8 mouse cellular contexts compared by ENCODE assay signal in the genomic region with DNA sequence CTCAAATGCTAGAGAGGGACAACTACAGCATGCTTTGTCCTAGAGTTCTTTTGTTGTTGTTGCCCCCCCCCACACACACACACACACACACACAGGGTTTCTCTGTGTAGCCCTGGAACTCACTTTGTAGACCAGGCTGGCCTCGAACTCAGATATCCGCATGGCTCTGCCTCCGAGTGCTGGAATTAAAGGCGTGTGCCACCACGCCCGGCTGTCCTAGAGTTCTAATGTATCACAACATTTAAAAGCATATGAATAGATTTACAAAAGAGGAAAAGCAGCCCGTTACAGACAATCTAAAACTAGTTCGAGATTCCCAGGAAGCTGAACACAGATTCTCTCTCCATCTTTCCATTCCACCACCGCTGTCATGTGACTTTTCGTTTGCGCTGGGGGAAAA. TPM values are rescaled to one million over a fixed set of nuclear protein-coding genes. Genes with fewer than 3 reads are reported as not detected.
A peak's percentile ranks its signal among the peaks of the same experiment; 100 is the strongest.
DNase-seq lines count a peak whose midpoint lies in the region; ATAC-seq and TF ChIP-seq lines count a peak whose summit lies in the region.

No protein-coding gene starts in this region.

- intact Hi-C loops in heart, postnatal 36 days (cut with DNase I): no loop called here

- no peak for TF ChIP-seq CTCF in brain, embryonic 14.5 days (IDR thresholded peaks at IDR 0.05; ENCODE audit: borderline replicate concordance, extremely low read depth, insufficient read depth, insufficient read length)

- H3K9ac ChIP-seq in heart, embryonic 15.5 days: no peak overlapping the region
- peak overlapping the region; percentile 26; the same call in 1 of the 2 replicates for H3K9ac ChIP-seq in hindbrain, embryonic 13.5 days
- H3K9ac ChIP-seq in midbrain, embryonic 14.5 days (replicated peaks; ENCODE audit: low read length): peak overlapping the region; percentile 36

- peaks cover 7% of the 10 kb centered on the region for H3K4me1 ChIP-seq in heart, embryonic 15.5 days (replicated peaks)
- no peaks in the 10 kb centered on the region; the same call in 1 of the 2 replicates for H3K4me1 ChIP-seq in hindbrain, embryonic 13.5 days (replicated peaks)
- H3K4me1 ChIP-seq in midbrain, embryonic 14.5 days (ENCODE audit: control insufficient read depth, insufficient read depth, low read length): 0 out of 2 replicates have a peak, but pooled peaks cover 3% of the 10 kb centered on the region

- H3K9me3 ChIP-seq in heart, embryonic 15.5 days (replicated peaks): no peaks in the 10 kb centered on the region
- no peaks in the 10 kb centered on the region for H3K9me3 ChIP-seq in hindbrain, embryonic 13.5 days
- no peaks in the 10 kb centered on the region for H3K9me3 ChIP-seq in midbrain, embryonic 14.5 days (ENCODE audit: control insufficient read depth, low read length)

- H3K27ac ChIP-seq in heart, embryonic 15.5 days: no peak overlapping the region
- H3K27ac ChIP-seq in hindbrain, embryonic 13.5 days: no peak overlapping the region
- H3K27ac ChIP-seq in midbrain, embryonic 14.5 days (replicated peaks; ENCODE audit: low read depth, low read length): no peak overlapping the region

- peak overlapping the region; percentile 56 for H3K4me2 ChIP-seq in heart, embryonic 15.5 days
- peak overlapping the region; percentile 45 for H3K4me2 ChIP-seq in hindbrain, embryonic 13.5 days
- peak overlapping the region; percentile 48 for H3K4me2 ChIP-seq in midbrain, embryonic 14.5 days (ENCODE audit: low read length)

- no peaks in the 10 kb centered on the region for H3K36me3 ChIP-seq in heart, embryonic 15.5 days
- no peaks in the 10 kb centered on the region for H3K36me3 ChIP-seq in hindbrain, embryonic 13.5 days
- H3K36me3 ChIP-seq in midbrain, embryonic 14.5 days (ENCODE audit: control insufficient read depth, insufficient read depth, low read length): no peaks in the 10 kb centered on the region

- DNase-seq in heart, postnatal 36 days: no peak
- peak; percentile 1 for DNase-seq in brain, embryonic 14.5 days (ENCODE audit: low read depth)
- DNase-seq in midbrain, embryonic 14.5 days: peak; percentile 21
- DNase-seq in gastrocnemius, postnatal 4 days (ENCODE audit: low spot score in 2 of 2): no peak
- DNase-seq in gastrocnemius, postnatal 10 days: no peak
- DNase-seq in kidney, postnatal 36 days: no peak

- peaks cover 5% of the 10 kb centered on the region for H3K27me3 ChIP-seq in heart, embryonic 15.5 days
- H3K27me3 ChIP-seq in hindbrain, embryonic 13.5 days: no peaks in the 10 kb centered on the region
- no peaks in the 10 kb centered on the region for H3K27me3 ChIP-seq in midbrain, embryonic 14.5 days (ENCODE audit: control insufficient read depth, insufficient read depth, low read length)

- no peak for TF ChIP-seq POLR2A in brain, embryonic 14.5 days (IDR thresholded peaks at IDR 0.05; ENCODE audit: borderline replicate concordance, extremely low read depth, insufficient read depth, insufficient read length, poor library complexity, severe bottlenecking)

- ATAC-seq in heart, embryonic 15.5 days (replicated peaks; ENCODE audit: insufficient number of reproducible peaks, insufficient read depth, low FRiP score, low read depth): no peak
- ATAC-seq in hindbrain, embryonic 13.5 days (ENCODE audit: low FRiP score): peak; percentile 27; the same call in 1 of the 2 replicates
- no peak for ATAC-seq in midbrain, embryonic 14.5 days (ENCODE audit: low FRiP score, low TSS enrichment)

- 16% methylated on average over 11 of the region's 11 CpGs for WGBS in heart, embryonic 15.5 days
- 35% methylated on average over 11 of the region's 11 CpGs for WGBS in hindbrain, embryonic 13.5 days
- 26% methylated on average over 11 of the region's 11 CpGs for WGBS in midbrain, embryonic 14.5 days

- H3K4me3 ChIP-seq in heart, embryonic 15.5 days: peak overlapping the region; percentile 34
- peak overlapping the region; percentile 38 for H3K4me3 ChIP-seq in hindbrain, embryonic 13.5 days
- peak overlapping the region; percentile 35 for H3K4me3 ChIP-seq in midbrain, embryonic 14.5 days (replicated peaks; ENCODE audit: low read depth, low read length)

RNA-seq across cellular contexts. Expression of a gene that starts 22.7 kb away (rescaled TPM):
- not detected in 2 replicates for polyA plus RNA-seq in heart, embryonic 15.5 days (2015; fragmentation: Nextera tagmentation; extraction: Ambion mirVana)
- not detected for total RNA-seq in heart, postnatal 36 days (2021)
- polyA plus RNA-seq in brain, embryonic 14.5 days (2012; rRNA removed): not detected in 2 replicates
- not detected in 2 replicates for polyA plus RNA-seq in hindbrain, embryonic 13.5 days (2015; fragmentation: Nextera tagmentation; extraction: Ambion mirVana)
- polyA plus RNA-seq in midbrain, embryonic 14.5 days (2014; fragmentation: Nextera tagmentation; extraction: Ambion mirVana): not detected in 2 replicates
- total RNA-seq in gastrocnemius, postnatal 4 days (2021): not detected
- total RNA-seq in gastrocnemius, postnatal 10 days (2021): not detected

RNA-seq across cellular contexts. Expression of a gene that starts 33.9 kb away (rescaled TPM):
- not detected in 2 replicates for polyA plus RNA-seq in heart, embryonic 15.5 days (2015; fragmentation: Nextera tagmentation; extraction: Ambion mirVana)
- not detected for total RNA-seq in heart, postnatal 36 days (2021)
- not detected in 2 replicates for polyA plus RNA-seq in brain, embryonic 14.5 days (2012; rRNA removed)
- polyA plus RNA-seq in hindbrain, embryonic 13.5 days (2015; fragmentation: Nextera tagmentation; extraction: Ambion mirVana): not detected in 2 replicates
- polyA plus RNA-seq in midbrain, embryonic 14.5 days (2014; fragmentation: Nextera tagmentation; extraction: Ambion mirVana): not detected in 2 replicates
- total RNA-seq in gastrocnemius, postnatal 4 days (2021): not detected
- total RNA-seq in gastrocnemius, postnatal 10 days (2021): not detected

RNA-seq across cellular contexts. Expression of a gene that starts 55.8 kb away (rescaled TPM):
- polyA plus RNA-seq in heart, embryonic 15.5 days (2015; fragmentation: Nextera tagmentation; extraction: Ambion mirVana): not detected in 2 replicates
- not detected for total RNA-seq in heart, postnatal 36 days (2021)
- not detected in 2 replicates for polyA plus RNA-seq in brain, embryonic 14.5 days (2012; rRNA removed)
- not detected in 2 replicates for polyA plus RNA-seq in hindbrain, embryonic 13.5 days (2015; fragmentation: Nextera tagmentation; extraction: Ambion mirVana)
- not detected in 2 replicates for polyA plus RNA-seq in midbrain, embryonic 14.5 days (2014; fragmentation: Nextera tagmentation; extraction: Ambion mirVana)
- total RNA-seq in gastrocnemius, postnatal 4 days (2021): not detected
- total RNA-seq in gastrocnemius, postnatal 10 days (2021): not detected

Comparison
In these comparisons a context has a peak if more than half of its experiments do, and no peak if none do; other contexts are left out.
1. DNase-seq: peak in brain, embryonic 14.5 days (single experiment) and midbrain, embryonic 14.5 days (single experiment); none in heart, postnatal 36 days (0 of 2), gastrocnemius, postnatal 4 days (0 of 2), gastrocnemius, postnatal 10 days (single experiment) and kidney, postnatal 36 days (0 of 2).
2. Peak in every context shown above with its lines, with median percentiles within 50 percentile points of each other: H3K4me2 ChIP-seq and H3K4me3 ChIP-seq.